Mouse (Mus musculus) liver, embryonic 11.5 days (tissue): ENCODE data around the gene Amh. TPM values are rescaled to one million over a fixed set of nuclear protein-coding genes. Genes with fewer than 3 reads are reported as not detected.
"Not testable (repeated sequence)": the region's sequence is repeated elsewhere in the genome, so short reads cannot be mapped to it uniquely, and the experiment has no call there.

Source experiments
- ATAC-seq: fragments of 200-750 bp; cut with Nextera tagmentation; replicated peaks from 2 replicates; pipeline ENCODE4 v1.8.0; 2017; ENCODE audit warnings: moderate number of reproducible peaks, mild to moderate bottlenecking, moderate TSS enrichment, moderate library complexity; ENCODE audit not compliant: low FRiP score
- DNase-seq: peaks from one replicate; pipeline ENCODE4 v3.0.0-alpha.2; 2017; ENCODE audit warnings: low spot score
- H3K27ac ChIP-seq: fragments of 300-500 bp; sonication (generic); 2 replicates; pipeline ENCODE4 v1.5.1; 2014; ENCODE audit warnings: mild to moderate bottlenecking, low read depth, low read length, control low read depth
- H3K27me3 ChIP-seq: fragments of 300-500 bp; sonication (generic); replicated peaks from 2 replicates; pipeline ENCODE4 v1.6.1; 2014; ENCODE audit warnings: low read length, mixed read lengths; ENCODE audit not compliant: control insufficient read depth, insufficient read depth
- H3K36me3 ChIP-seq: fragments of 300-500 bp; sonication (generic); 2 replicates; pipeline ENCODE4 v1.6.1; 2014; ENCODE audit warnings: mild to moderate bottlenecking, low read length, moderate library complexity, mixed read lengths; ENCODE audit not compliant: control insufficient read depth, insufficient read depth
- H3K4me1 ChIP-seq: fragments of 300-500 bp; sonication (generic); replicated peaks from 2 replicates; pipeline ENCODE4 v1.6.1; 2014; ENCODE audit warnings: low read length, mixed read lengths; ENCODE audit not compliant: control insufficient read depth, insufficient read depth
- H3K4me2 ChIP-seq: fragments of 300-500 bp; sonication (generic); 2 replicates; pipeline ENCODE4 v1.6.1; 2014; ENCODE audit warnings: mild to moderate bottlenecking, control low read depth, moderate library complexity
- H3K4me3 ChIP-seq: fragments of 300-500 bp; sonication (generic); 2 replicates; pipeline ENCODE4 v1.5.1; 2014; ENCODE audit warnings: low read depth, low read length, control low read depth
- H3K9ac ChIP-seq: fragments of 300-500 bp; sonication (generic); 2 replicates; pipeline ENCODE4 v1.6.1; 2014; ENCODE audit warnings: low read depth, low read length, control low read depth
- H3K9me3 ChIP-seq: fragments of 300-500 bp; sonication (generic); 2 replicates; pipeline ENCODE4 v1.6.1; 2016; ENCODE audit warnings: low read length, inconsistent platforms, mixed read lengths; ENCODE audit not compliant: control insufficient read depth
- WGBS: fragments of 180-500 bp; shearing (Covaris S2); extraction: QIAGEN DNeasy Blood & Tissue Kit; methylation state at CpG from one replicate; pipeline ENCODE4 v1.1.7; 2014; 5-methylcytosine and 5-hydroxymethylcytosine counted together
- polyA plus RNA-seq: library from polyadenylated mRNA; unstranded; fragments of >200 nt; fragmentation: Nextera tagmentation; extraction: Ambion mirVana; gene quantifications from 2 replicates; pipeline ENCODE4 v1.2.1, GENCODE M21; 2014

The Amh gene
- polyA plus RNA-seq, 1 experiment from 2014 or later: not detected

DNA sequence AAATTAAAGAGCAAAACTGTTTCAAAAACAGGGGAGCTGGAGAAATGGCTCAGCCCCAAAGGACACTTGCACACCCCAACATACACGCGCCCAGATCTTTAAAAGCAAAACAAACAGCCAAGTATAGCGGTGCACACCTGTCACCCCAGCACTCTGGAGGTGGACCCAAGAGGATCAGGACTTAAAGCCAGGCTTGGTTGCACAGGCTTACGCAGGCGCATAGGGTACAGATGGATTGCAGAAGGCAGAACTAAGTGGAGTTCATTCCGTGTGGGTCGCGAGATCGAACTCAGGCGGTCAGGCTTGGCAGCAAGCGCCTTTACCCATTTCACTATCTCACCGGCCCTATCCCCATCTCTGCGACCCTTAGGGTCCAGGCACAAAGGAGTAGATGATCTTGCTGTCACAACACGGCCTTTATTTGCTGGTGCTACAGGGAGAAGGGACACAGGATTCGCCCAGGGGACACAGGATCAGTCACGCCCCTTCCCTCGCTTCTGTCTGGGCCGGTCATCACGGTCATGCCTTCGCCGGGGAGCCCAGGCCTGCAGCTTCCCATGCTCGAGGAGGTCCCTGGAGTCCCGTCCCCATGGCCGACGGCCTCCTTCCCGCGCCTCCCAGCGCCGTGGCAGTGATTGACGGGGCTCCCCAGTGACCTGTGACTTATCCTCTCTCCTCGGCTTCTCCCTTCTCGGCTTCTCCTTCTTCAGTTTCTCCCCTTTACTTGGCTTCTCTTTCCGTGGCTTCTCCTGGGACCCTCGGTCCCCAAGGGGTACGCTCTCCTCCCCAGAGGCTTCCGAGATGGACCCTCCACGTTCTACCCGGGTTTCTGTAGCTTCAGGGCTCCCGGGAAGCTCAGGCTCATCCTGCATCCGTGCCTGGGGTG, 3.3 kb downstream of the Amh start:
- peaks cover 16% of the 10 kb centered on the region for H3K36me3 ChIP-seq
- no peak for DNase-seq
- ATAC-seq: no peak
- 18% methylated on average over 40 of the region's 40 CpGs for WGBS
- H3K27me3 ChIP-seq: peaks cover 44% of the 10 kb centered on the region
- peak overlapping the region; percentile 60 for H3K4me3 ChIP-seq
- no peaks in the 10 kb centered on the region for H3K9me3 ChIP-seq
- H3K27ac ChIP-seq: no peak overlapping the region
- peak overlapping the region; percentile 97 for H3K4me2 ChIP-seq
- H3K4me1 ChIP-seq: peaks cover 52% of the 10 kb centered on the region
- peak overlapping the region; percentile 27; the same call in 1 of the 2 replicates for H3K9ac ChIP-seq

DNA sequence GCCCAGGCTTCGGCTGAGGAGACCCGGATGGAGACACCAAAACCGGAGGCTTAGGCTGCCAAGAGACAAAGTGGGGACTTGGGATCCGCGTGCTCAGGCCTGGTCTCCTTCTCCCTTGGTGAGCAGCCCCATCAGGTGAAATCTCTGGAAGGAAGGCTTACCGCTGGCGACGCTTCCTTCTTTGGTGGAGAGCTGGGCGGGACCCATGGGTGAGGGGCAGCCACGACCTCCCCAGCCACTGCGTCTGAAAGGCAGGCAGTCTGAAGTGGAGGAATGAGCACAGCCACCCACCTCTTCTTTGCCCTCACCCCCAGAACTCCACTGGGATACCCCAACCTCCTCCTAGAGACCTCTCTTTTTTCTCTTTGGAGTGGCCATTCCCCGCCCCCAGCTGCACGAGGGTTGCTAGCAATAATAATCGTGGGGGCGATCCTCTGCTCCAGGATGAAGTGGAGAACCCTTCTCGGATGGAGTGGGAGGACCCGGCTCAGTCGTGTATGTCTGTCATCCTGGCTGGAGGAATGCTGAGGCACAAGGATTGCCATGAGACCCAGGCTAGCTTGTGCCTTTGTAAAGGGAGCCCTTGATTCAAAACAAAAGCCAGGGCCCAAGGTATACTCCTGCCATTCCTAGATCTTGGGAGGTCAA, 4.1 kb downstream of the Amh start:
- DNase-seq (no peak), ATAC-seq (no peak)
- Histone ChIP-seq H3K36me3 (peaks cover 9% of the 10 kb centered on the region; the same call in 1 of the 2 replicates), H3K4me1 (peaks cover 52% of the 10 kb centered on the region), H3K9me3 (no peaks in the 10 kb centered on the region), H3K27me3 (peaks cover 44% of the 10 kb centered on the region), H3K9ac (peak overlapping the region; percentile 27; the same call in 1 of the 2 replicates), H3K4me3 (peak overlapping the region; percentile 24), H3K27ac (no peak overlapping the region), H3K4me2 (peak overlapping the region; percentile 97)
- 10% methylated on average over 15 of the region's 18 CpGs for WGBS

DNA sequence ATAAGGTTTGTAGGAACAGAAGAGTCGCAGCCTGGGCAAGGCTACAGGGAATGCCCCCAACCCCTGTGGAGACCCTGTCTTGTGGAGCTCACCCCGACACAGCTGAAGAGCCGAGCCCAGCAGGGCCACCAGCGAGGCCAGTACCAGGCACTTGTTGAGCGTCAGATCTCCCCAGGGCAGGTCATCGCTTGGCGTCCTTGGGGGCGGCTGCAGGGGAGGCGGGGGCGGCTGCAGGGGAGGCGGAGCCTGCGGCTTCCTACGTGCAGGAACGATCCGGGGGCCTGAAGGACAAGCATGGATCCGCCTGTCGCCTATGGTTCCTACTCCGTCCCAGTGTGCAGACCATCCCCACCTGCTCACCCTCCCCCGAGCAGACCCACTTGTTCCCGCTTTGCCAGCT, 5.0 kb downstream of the Amh start:
- H3K36me3 ChIP-seq: no peaks in the 10 kb centered on the region
- H3K27ac ChIP-seq: no peak overlapping the region; the same call in 1 of the 2 replicates
- no peak for ATAC-seq
- H3K9me3 ChIP-seq: no peaks in the 10 kb centered on the region
- H3K4me1 ChIP-seq: peaks cover 46% of the 10 kb centered on the region
- DNase-seq: no peak
- H3K27me3 ChIP-seq: peaks cover 44% of the 10 kb centered on the region
- 7% methylated on average over 18 of the region's 20 CpGs for WGBS
- no peak overlapping the region; the same call in 1 of the 2 replicates for H3K9ac ChIP-seq
- peak overlapping the region; percentile 24 for H3K4me3 ChIP-seq
- peak overlapping the region; percentile 54 for H3K4me2 ChIP-seq

DNA sequence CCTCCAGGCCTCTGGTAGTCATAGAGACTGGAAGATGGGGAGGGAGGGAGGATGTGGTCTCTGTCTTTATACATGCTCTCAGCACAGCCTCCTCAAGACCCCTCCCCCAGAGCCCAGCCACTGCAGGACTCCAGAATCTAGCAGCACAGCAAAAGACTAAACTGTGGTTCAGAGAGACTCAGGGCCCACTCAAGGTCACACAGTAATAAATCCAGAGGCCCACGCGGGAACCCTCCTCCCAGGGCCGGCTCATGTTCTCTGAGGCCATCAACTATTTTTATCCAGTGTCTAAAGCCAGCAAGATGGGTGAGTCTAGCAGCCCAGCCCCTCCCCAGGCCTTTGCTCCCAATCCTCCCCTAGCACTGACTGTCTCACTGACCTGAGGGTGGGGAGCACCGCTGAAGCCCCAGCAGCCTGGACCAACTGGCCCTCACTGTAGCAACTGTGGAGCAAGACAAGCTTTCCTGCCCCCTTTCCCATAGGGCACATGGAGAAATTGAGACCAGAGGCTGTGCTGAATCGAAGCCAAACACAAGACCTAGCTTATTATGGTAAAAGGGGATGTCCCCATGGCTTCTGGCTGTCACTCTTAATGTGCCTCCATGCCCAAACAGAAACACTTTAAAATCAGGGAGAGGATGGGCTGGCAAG, 7.5 kb downstream of the Amh start:
- no peak for DNase-seq
- no peak for ATAC-seq
- Histone ChIP-seq H3K9ac (no peak overlapping the region), H3K36me3 (no peaks in the 10 kb centered on the region), H3K4me3 (no peak overlapping the region), H3K9me3 (no peaks in the 10 kb centered on the region), H3K27ac (no peak overlapping the region), H3K4me2 (no peak overlapping the region), H3K27me3 (peaks cover 32% of the 10 kb centered on the region), H3K4me1 (peaks cover 27% of the 10 kb centered on the region)
- 66% methylated on average over 5 of the region's 5 CpGs for WGBS

DNA sequence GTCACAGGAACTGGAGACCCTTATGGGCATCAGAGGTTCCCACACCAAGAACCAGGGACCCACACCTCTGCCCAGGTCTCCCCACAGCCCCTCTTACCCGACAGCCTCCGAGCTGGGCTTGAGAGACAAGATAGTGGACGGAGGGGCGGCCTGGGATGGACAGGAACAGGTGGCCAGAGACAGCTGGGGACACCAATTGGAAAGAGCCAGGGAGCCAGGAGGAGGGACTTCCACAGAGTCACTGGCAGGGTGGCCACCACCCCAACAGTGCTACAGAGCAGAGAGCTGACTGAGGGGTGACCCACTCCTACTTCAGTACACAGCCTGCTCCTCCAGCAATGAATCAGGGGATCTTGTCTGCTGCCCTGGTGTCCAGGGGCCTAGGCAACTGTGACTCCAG, 8.3 kb downstream of the Amh start, which contains the start of gene Jsrp1:
TSS of gene Jsrp1 (minus strand) at position 133 of the 400 bp plus-strand sequence.
- peaks cover 24% of the 10 kb centered on the region for H3K27me3 ChIP-seq
- H3K36me3 ChIP-seq: no peaks in the 10 kb centered on the region
- no peaks in the 10 kb centered on the region for H3K9me3 ChIP-seq
- H3K27ac ChIP-seq: no peak within 1 kb of the TSS
- WGBS: 72% methylated on average over 4 of the region's 4 CpGs
- H3K4me2 ChIP-seq: no peak within 1 kb of the TSS
- ATAC-seq: no peak
- peaks cover 19% of the 10 kb centered on the region for H3K4me1 ChIP-seq
- no peak within 1 kb of the TSS for H3K9ac ChIP-seq
- DNase-seq: no peak
- H3K4me3 ChIP-seq: no peak within 1 kb of the TSS

DNA sequence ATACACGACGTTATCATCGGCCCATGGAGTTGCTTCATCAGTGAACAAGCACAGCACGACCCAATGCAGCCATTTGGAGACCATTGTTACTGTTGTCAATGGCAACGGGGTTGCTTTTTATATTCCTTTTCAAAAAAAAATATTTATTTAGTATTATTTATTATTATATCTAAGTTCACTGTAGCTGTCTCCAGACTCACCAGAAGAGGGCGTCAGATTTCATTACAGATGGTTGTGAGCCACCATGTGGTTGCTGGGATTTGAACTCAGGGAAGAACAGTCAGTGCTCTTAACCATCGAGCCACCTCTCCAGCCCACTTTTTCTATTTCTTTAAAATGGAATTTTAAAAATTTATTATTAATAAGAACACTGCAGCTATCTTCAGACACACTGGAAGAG, 9.8 kb downstream of the Amh start:
- H3K9me3 ChIP-seq: no peaks in the 10 kb centered on the region
- H3K4me1 ChIP-seq: peaks cover 16% of the 10 kb centered on the region
- peaks cover 9% of the 10 kb centered on the region for H3K27me3 ChIP-seq
- no peak overlapping the region for H3K4me3 ChIP-seq
- H3K4me2 ChIP-seq: no peak overlapping the region
- no peak overlapping the region for H3K27ac ChIP-seq
- no peaks in the 10 kb centered on the region for H3K36me3 ChIP-seq
- DNase-seq (no peak), ATAC-seq (no peak)
- no peak overlapping the region for H3K9ac ChIP-seq
- 60% methylated on average over 7 of the region's 7 CpGs for WGBS

DNA sequence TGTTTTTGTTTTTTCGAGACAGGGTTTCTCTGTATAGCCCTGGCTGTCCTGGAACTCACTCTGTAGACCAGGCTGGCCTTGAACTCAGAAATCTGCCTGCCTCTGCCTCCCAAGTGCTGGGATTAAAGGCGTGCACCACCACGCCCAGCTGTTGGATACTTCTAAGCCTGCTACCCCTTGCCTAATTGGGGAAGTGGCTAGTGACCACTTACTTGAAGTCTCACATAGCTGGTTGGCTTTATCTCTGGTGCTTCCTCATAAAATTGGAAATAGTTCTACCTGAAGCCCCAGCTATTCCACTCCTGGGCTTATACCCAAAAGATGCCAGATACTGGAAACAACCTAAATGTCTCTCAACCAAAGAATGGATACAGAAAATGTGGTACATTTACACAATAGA, 11.3 kb downstream of the Amh start:
- H3K4me2 ChIP-seq, H3K9me3 ChIP-seq, H3K27ac ChIP-seq, H3K4me3 ChIP-seq, H3K9ac ChIP-seq, DNase-seq, ATAC-seq, H3K36me3 ChIP-seq, H3K27me3 ChIP-seq, H3K4me1 ChIP-seq: not testable (repeated sequence)
- 68% methylated on average over 3 of the region's 3 CpGs for WGBS

DNA sequence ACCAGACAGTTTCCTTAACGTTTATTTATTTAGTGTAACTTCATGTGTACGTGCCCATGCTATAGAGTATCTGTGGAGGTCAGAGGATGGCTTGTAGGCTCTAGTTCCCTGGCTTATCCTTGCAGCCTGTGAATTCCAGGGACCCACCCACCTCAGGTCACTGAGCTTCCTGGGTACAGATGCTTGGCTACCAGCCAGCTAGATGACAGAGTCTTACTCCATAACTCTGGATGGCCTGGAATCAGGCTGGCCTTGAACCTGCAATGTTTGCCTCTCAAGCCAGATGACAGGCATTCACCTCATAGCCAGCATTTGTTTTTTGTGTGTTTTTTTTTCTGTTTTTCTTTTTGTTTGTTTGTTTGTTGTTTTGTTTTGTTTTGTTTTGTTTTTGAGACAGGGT, 12.1 kb downstream of the Amh start:
- H3K9ac ChIP-seq: no peak overlapping the region
- WGBS: 65% methylated on average over 2 of the region's 2 CpGs
- no peak overlapping the region for H3K4me3 ChIP-seq

More for the DNA sequence above, 12.1 kb downstream of the Amh start:
- H3K36me3 ChIP-seq: no peaks in the 10 kb centered on the region
- H3K4me2 ChIP-seq: no peak overlapping the region
- no peak overlapping the region for H3K27ac ChIP-seq
- DNase-seq: no peak
- H3K27me3 ChIP-seq: no peaks in the 10 kb centered on the region
- peaks cover 10% of the 10 kb centered on the region for H3K4me1 ChIP-seq
- no peaks in the 10 kb centered on the region for H3K9me3 ChIP-seq
- no peak for ATAC-seq
